Mouse (Mus musculus) frontal cortex, postnatal 36 days (tissue): ENCODE data around the gene Mtg1.

Experiments used
- DNase-seq, 2 experiments: peaks; one replicate each; pipeline ENCODE4 v3.0.0; 2022; ENCODE audit warnings: low spot score in 2 of 2

The Mtg1 gene

GRCm38 (mm10) chr7:140137135-140138020, at the start of gene Mtg1:
Gene Mtg1, plus strand, starts transcription at chr7:140137564.
- DNase-seq = peak; percentile 98 to 99

DNA sequence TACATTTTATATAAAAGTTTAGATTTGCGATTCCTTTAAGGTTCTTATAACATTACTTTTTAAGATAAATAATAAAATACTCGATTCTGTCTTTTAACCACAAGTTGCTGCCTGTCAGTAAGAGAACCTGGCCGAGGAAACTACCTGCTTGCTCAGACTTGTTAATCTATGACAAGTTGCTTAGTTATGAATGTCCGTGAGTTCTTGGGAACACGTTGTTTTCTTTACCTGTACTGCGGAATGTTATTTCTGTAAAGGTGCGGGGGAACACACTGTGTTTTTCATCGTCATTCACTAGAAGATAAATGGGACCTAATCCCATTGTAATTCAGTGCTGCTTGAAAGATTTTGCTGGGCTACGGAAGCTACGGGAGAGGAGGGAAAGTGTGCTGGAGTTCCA, 46.8 kb upstream of the Mtg1 start:
- DNase-seq = no peak

DNA sequence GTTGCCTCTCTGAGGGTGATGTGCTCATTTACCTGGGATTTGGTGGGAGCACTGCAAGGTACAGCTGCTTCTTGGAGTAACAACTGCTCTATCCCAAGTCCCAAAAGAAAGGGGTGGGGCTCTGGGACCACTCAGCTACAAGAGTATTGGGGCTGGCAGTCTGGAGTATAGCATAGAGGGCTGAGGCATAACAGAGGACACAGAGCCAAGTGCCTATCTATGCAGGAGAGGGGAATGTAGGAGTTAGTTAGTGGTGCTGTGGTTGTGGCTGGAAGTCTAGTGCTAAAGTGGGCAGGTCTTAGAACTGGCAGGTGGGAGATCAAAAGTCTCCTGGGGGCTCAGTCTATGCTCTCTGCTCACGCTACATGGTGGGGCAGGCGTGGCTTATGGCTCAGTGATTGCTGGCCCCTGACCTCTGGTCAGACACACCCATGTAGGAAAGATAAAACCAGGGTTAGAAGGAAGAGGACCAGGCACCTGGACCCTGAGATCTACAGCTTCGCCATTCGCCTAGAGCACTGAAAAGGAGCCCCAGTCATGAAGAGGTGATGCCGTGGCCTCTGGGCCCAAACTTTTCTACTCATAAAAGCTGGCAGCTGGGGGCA, 44.3 kb upstream of the Mtg1 start, which contains the start of gene Prap1:
Prap1 (plus strand) TSS at position 472 of the 605 bp plus-strand sequence.
- DNase-seq = no peak

- DNase-seq = no peak
Observed at GRCm38 (mm10) chr7:140094954-140095353, 42.4 kb upstream of the Mtg1 start.

DNA sequence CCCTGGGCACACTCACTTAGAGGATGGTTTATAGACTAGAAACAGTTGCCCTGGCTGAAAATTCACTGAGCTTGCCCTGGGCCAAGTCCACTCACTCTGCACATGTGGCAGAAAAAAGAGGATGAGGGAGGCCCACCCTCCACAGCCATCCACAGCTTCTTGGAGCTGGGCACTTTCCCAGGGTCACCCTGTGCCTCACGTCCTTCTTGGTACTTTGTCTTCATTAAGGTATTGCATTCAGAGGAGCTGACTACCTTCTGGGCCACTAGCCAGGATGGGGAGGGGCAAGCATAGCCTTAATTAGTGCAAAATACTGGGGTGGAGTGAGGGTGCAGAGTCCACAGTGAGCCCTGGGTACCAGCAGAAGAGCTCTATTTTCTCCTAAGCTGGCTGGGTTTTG, 41.8 kb upstream of the Mtg1 start:
- no peak for DNase-seq

DNA sequence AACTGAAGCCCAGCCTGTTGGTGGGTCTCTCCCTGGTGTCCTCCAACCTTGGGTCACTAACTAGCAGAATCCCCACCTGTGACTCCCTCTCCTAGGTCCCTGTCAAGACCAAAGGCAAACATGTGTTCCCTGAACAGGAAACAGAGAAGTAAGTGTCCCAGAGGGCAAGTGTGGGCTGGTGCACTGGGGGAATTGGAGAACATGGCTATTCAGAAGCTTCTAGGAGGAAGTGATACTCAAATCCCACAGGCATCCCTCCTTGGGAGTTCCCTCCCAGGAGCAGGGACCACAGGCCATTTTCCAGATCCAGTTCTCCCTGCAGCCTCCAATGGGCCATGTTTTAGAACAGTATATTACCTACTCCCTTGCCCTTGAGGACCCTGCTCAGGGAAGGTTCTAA, 41.3 kb upstream of the Mtg1 start:
- DNase-seq = no peak

DNA sequence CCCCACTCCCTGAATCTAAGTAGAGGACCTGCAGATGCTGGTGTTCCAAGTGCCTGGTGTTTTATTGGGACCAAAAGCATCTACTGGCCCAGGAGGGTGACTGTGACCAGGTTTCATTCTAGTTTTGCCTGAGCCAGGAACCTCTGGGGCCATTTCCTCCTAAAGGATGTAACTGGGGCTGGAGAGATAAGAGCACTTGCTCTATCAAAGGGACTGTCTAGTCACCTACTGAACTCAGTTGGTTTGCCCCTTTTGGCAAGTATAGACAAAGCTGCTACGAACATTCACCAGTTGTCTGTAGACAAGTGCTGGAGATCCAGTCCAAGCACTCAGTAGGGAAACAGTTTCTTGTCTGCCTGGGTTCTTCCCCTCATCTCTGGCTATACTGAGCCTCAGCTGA, 38.9 kb upstream of the Mtg1 start:
- no peak for DNase-seq

- DNase-seq = peak in 1 of 2 experiments; percentile 21
Observed at GRCm38 (mm10) chr7:140101498-140101897, 35.9 kb upstream of the Mtg1 start.

DNA sequence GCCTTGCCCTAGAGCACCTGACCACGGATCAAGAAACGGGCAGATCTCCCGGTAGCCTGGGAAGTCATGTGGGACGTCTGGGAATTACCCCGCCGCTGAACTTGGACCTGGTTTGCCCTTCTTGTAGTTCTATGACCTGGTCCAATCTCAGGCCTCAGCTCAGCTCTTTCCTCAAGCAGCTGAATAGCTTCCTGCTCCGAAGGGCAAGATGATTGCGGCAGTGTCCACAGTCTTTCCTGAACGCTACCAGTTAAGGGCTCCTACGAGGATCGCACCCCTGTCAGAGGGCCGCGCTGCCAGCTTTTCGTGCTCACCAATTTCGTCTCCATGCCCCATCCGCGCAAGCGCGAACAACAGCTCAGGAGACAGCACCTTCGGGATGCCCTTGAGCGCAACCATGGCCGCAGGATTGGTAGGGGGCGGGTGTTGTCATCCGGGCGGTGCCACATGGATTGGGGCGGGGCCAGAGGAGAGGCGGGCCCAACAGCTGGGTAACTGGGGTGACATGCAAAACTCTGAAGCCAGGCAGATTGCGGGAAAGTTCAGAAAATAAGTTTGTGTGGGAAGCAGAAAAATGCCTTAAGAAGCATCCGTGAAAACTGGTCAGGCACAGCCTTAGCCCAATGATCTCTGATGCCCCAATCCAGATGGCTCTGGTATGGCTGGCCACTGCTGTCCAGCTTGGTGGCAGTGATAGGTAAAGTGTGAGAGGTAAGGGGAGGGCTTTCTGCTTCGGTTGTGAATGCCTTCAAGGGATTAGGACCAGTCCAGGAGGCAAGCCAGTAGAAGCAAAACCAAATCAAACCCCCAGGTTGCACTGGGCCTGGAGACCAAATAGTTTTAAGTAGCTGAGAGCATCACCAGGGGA, 35.1 kb upstream of the Mtg1 start, which contains the start of gene Fuom:
Fuom (minus strand) TSS at position 449 of the 868 bp plus-strand sequence.
- DNase-seq = peak; percentile 83 to 86

DNA sequence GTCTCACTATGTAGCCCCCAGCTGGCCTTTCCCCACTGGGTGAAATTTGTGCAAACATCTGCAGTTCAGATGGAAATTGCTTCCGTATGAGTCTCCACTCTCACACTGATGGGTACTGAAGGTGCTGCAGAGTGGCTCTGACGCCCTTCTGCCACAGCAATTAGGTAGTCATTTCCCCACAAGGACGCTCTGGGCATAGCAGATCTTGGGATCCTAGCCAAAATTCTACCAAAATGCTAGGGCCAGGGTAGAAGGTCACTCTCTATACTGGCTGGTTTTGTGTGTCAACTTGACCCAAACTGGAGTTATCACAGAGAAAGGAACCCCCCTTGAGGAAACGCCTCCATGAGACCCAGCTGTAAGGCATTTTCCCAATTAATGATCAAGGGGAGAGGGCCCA, 33.4 kb upstream of the Mtg1 start:
- no peak for DNase-seq

DNA sequence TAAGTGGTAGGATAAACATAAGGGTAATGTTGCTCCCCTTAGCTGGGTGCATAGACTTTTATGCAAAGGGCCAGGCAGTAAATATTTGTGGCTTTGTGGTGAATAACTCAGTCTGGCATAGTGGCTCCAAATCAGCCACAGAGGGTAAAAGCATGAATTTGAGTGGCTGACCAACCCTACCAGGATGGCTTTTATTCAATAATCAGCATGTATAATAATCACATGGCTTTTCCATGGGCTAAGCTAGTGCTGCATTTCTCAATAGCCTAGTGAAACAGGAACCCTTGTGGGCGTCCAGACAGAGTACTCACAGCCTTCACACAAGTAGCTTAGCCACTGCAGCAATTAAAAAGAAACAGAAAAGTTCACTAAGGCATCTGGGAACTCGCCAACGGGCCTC, 25.4 kb upstream of the Mtg1 start:
- no peak for DNase-seq

GRCm38 (mm10) chr7:140115583-140116328, 21.6 kb upstream of the Mtg1 start, which contains the start of gene Paox:
Gene Paox, plus strand, starts transcription at chr7:140115799.
- DNase-seq = peak; percentile 28 to 69

- DNase-seq = peak; percentile 82 to 87
Observed at GRCm38 (mm10) chr7:140116329-140117054, 20.9 kb upstream of the Mtg1 start, which contains the start of gene Echs1. Gene Echs1, minus strand, starts transcription at chr7:140116476.

DNA sequence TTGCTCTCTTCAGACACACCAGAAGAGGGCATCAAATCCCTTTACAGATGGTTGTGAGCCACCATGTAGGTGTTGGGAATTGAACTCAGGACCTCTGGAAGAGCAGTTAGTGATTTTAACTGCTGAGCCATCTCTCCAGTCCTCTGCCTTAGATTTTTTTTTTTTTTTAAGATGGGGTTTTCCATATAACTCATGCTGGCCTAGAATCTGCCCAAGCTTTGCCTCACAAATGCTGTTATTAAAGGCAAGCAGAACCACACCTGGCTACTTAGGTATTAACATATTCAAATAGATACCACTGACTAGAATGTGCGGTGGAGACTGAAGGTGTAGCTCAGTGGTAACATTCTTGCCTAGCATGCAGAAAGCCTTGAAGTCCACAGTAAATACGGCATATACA, 16.9 kb upstream of the Mtg1 start:
- DNase-seq = no peak

DNA sequence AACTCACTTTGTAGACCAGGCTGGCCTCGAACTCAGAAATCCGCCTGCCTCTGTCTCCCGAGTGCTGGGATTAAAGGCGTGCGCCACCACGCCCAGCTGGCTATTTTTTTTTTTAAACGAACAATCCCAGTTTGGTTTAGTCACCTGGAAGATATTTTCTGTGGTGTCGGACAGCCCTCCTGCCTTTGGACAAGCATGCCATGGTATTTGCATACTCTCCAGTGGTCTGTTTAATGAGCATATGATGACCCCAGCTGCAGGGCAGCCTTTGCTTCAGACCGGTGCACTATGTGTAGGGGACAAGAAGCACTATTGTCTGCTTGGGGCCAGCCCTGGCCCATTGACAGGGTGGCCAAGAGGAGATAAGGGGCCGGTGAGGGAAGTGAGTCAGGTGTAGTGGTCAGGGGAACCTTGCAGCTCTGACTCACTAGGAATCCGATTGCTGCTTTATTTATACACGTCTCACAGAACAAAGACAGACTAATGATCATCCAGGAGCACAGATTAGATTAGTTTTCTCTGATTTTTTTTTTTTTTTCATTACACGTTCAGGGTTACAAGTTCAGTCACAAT, 15.9 kb upstream of the Mtg1 start:
- DNase-seq = no peak

DNA sequence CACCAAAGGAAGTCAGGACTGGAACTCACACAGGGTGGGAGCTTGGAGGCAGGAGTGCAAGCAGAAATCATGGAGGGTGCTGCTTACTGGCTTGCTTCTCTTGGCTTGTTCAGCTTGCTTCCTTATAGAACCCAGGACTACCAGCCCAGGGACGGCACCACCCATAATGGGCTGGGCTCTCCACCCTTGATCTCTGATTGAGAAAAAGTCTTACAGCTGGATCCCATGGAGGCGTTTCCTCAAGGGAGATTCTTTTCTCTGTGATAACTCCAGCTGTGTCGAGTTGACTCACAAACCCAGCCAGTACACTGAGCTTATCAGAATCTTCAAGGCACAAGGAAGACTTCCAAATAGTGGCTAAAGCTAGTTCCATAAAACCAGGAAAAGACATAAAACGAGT, 14.6 kb upstream of the Mtg1 start:
- DNase-seq = no peak

- no peak for DNase-seq
Observed at GRCm38 (mm10) chr7:140124382-140124781, 13.0 kb upstream of the Mtg1 start.

GRCm38 (mm10) chr7:140125278-140126021, 11.9 kb upstream of the Mtg1 start:
- peak; percentile 84 to 85 for DNase-seq

- DNase-seq = no peak
Observed at GRCm38 (mm10) chr7:140126022-140126350, 11.4 kb upstream of the Mtg1 start.

DNA sequence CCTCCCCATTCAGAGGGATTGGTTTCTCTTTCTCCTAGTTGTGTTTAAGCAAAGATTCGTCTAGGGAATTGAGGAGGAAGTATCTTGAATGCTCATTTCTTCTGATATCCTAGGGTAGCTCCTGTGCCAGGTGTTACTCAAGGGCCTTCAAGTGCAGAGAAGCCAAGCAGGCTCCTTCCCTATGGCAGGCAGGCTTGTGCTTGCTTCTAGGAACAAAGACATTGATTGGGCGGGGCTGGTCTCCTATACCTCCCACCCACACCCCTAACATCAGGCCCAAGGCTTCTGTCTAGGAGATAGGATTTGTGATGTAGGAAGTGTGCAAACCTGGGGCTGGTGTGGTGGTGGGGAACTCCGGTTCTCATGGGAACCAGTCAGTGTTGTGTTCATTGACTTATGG, 10.4 kb upstream of the Mtg1 start:
- no peak for DNase-seq
